Mouse (Mus musculus) cerebellum, adult 2 months (tissue): Measurements from ENCODE around the gene Fezf1. TPM values are rescaled to one million over a fixed set of nuclear protein-coding genes. Genes with fewer than 3 reads are reported as not detected.
A peak's percentile ranks its signal among the peaks of the same experiment; 100 is the strongest.

Source experiments
- DNase-seq, 2 experiments: peaks; one replicate each; pipeline ENCODE4 v3.0.0; 2021
- H3K27ac ChIP-seq: fragments of 200-500 bp; 2 replicates; pipeline ENCODE4 v1.5.1; 2012; ENCODE audit warnings: low read length, control low read depth, inconsistent platforms; ENCODE audit not compliant: insufficient read depth
- H3K27me3 ChIP-seq: fragments of 200-500 bp; 2 replicates; pipeline ENCODE4 v1.6.1; 2012; ENCODE audit warnings: inconsistent platforms, mild to moderate bottlenecking, low read length, moderate library complexity; ENCODE audit not compliant: control insufficient read depth, insufficient read depth
- H3K4me1 ChIP-seq: fragments of 200-500 bp; 2 replicates; pipeline ENCODE4 v1.6.1; 2011; ENCODE audit warnings: low read length; ENCODE audit not compliant: control insufficient read depth, insufficient read depth
- H3K4me3 ChIP-seq: fragments of 200-500 bp; replicated peaks from 2 replicates; pipeline ENCODE3; 2011; ENCODE audit warnings: mild to moderate bottlenecking, low read depth, low read length, control low read depth; ENCODE audit not compliant: insufficient read depth
- CTCF ChIP-seq: fragments of 200-500 bp; IDR thresholded peaks from 2 replicates; pipeline ENCODE4 v1.5.1; 2011; ENCODE audit warnings: low read depth, mild to moderate bottlenecking, control low read depth, low read length, moderate library complexity, borderline replicate concordance; ENCODE audit not compliant: insufficient read depth
- POLR2A ChIP-seq: fragments of 200-500 bp; IDR thresholded peaks from 2 replicates; pipeline ENCODE4 v1.6.1; 2011; ENCODE audit warnings: low read length, control low read depth, borderline replicate concordance; ENCODE audit not compliant: insufficient read depth
- WGBS: fragments of 180-500 bp; shearing (Covaris S2); methylation state at CpG from one replicate; pipeline ENCODE4 v1.1.7; 2018; 5-methylcytosine and 5-hydroxymethylcytosine counted together
- polyA plus RNA-seq: library from polyadenylated mRNA; depleted of rRNA; stranded (reverse); fragments of >200 nt; gene quantifications from 2 replicates; pipeline ENCODE4 v1.2.3, GENCODE M21; 2012; rRNA removed

The Fezf1 gene
- 0.03 TPM in 1 of 2 replicates, not detected in the other for polyA plus RNA-seq

DNA sequence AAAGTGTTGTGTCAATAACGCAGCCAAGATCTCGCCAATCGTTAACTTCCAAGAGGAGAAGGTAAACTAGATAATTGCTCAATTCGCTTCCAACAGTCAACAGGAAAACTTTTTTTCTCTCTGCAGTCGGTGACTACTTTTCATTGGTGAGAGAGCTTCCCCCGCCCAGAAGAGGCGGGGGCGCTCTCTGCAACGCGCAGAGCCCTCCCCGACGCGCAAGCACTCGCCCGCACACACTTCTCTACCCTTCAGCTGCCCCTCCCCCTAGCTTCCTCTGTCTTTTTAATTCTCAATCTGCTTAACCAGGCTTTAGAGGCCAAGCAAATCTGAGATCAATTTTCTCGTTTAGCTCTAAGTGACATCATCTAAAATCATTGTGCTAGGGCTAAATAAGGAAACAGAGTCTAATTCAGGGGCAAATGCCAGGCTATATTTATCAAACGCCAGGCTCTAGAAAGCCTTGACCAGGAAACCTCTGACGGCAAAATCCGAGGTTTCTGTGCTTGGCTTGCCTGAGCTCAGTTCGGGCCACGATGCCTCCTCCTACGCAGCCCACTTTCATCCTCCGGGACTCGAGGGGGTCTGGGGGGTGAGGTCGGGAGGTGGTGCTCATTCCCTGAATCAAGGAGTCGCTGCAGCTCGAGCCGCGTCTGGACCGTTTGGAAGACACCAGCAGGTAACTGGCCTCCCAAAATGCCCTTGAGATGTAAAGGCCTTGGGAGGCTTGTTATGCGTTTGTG lies at the start of gene Fezf1:
Gene Fezf1, minus strand, starts transcription at position 50 of the 740 bp plus-strand sequence.
- Histone ChIP-seq H3K27me3 (peaks cover 25% of the 10 kb centered on the region), H3K4me3 (no peak within 1 kb of the TSS), H3K4me1 (no peaks in the 10 kb centered on the region), H3K27ac (no peak within 1 kb of the TSS)
- TF ChIP-seq POLR2A, result no peak
- no peak for TF ChIP-seq CTCF
- 2% methylated on average over 31 of the region's 31 CpGs for WGBS
- peak in 1 of 2 experiments; percentile 41 for DNase-seq

DNA sequence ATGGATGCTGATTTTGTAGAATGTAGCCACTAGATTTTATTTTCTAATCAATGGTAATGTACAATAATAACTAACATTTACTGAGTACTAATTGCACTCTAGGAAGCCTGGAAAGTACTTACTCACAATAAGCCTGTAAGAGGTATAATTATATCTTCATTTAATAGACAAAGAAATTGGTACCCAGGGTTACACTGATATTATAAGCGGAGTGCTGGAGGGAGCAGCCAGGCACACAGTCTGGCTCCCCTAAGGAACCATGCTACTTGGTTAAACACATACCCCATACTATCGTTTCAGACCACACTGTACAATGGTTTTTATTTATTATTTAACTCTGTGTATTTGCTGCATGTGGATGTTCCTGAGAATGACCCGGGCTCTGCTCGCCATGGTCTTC lies 46.5 kb upstream of the Fezf1 start:
- Histone ChIP-seq H3K27ac (no peak overlapping the region), H3K4me3 (no peak overlapping the region), H3K4me1 (no peaks in the 10 kb centered on the region; the same call in 1 of the 2 replicates), H3K27me3 (no peaks in the 10 kb centered on the region)
- no peak for DNase-seq
- TF ChIP-seq POLR2A, result no peak
- TF ChIP-seq CTCF, result no peak
- WGBS, result 95% methylated on average over 4 of the region's 4 CpGs

DNA sequence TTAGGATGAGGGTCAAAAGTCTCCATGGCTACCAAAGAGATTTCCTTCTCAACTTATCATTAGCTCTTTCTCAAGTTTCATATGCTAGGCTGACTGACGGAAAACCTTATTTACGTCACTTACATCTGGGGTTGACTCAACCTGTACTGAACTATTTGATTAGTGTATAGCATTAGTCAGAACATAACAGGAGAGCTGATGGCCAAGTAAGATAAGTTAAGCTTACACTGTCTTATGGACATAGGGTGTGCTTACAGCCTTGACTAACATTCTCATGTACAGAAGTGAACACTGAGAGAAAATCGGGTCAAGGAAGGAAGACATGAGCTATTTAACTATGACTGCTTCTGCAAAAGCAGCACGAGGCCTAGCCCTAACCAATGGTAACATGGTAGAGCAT lies 40.6 kb upstream of the Fezf1 start:
- no peak for DNase-seq
- H3K4me1 ChIP-seq, result no peaks in the 10 kb centered on the region
- TF ChIP-seq POLR2A (no peak), CTCF (no peak)
- H3K27me3 ChIP-seq, result no peaks in the 10 kb centered on the region
- no peak overlapping the region for H3K27ac ChIP-seq
- 98% methylated on average over 4 of the region's 4 CpGs for WGBS
- no peak overlapping the region for H3K4me3 ChIP-seq

DNA sequence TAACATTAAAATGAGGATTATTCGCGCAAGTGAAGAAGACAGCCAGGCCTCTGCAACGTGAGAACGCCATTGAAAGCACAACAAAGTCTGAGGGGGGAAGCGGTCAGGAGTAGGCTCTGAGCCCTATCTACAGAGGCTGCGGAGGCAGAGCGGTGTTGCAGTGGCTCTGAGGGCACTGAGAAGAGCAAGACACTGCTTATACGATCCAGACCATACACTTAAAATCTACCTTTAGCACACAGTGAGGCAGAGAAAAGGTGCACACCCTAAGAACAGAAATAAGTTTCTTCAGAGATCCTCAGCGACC lies 33.3 kb upstream of the Fezf1 start:
- Histone ChIP-seq H3K4me1 (no peaks in the 10 kb centered on the region), H3K27ac (no peak overlapping the region), H3K27me3 (no peaks in the 10 kb centered on the region), H3K4me3 (no peak overlapping the region)
- WGBS, result 71% methylated on average over 9 of the region's 9 CpGs
- TF ChIP-seq POLR2A (no peak), CTCF (no peak)
- DNase-seq, result no peak

DNA sequence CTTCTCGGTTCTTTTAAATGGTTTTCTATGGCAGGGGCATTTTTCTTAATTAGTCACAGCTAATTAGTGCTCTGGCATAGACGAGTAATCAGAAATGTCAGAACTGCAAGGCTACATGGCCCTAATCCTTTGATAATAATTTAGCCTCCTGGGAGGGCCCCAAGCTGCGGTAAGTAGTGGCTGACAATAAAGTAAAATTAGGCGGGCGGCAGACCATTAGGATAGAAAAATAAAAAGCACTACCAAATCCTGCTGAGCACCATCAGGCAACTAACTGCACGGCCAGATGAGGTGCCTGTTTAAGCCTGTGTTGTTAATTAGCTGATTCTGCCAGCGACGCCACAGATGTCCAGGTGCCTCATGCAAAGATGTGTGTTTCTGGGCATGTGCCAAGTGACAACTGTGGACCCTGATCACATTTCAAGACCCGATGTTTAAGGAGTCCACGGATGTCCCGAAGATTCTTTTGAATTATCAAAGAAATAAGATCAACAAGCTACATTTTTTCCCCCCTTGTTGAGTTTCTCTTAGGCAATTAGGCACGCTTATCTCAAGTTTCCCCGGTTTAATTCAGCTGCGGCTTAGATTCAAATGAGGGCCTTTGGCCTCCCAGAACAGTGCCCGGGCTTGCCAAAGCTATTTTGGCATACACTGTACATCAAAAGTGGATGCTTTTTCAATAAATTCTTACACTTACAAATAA lies 32.8 kb upstream of the Fezf1 start:
- WGBS, result 30% methylated on average over 15 of the region's 15 CpGs
- Histone ChIP-seq H3K27me3 (no peaks in the 10 kb centered on the region), H3K4me3 (no peak overlapping the region), H3K27ac (no peak overlapping the region), H3K4me1 (no peaks in the 10 kb centered on the region)
- peak in 1 of 2 experiments; percentile 17 for DNase-seq
- TF ChIP-seq CTCF (no peak), POLR2A (no peak)

DNA sequence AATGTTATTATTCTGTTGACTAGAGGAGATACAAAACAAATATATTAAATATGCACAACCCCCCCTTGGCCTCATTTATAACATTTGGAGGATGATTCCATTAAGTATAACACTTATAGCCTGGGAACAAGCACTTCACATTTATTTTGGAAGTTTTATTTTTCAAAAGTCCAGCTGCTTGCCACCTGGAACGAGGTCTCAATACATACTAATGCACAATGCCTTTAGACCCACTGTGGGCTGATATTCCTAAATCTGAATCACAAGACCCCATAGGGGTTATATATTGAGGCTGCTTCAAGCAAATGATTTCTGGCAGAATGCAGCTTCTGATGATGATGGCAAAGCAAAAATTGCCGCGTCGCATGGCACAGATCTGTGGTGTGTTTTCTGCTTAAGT lies 25.3 kb upstream of the Fezf1 start:
- Histone ChIP-seq H3K27ac (no peak overlapping the region), H3K4me1 (no peaks in the 10 kb centered on the region), H3K4me3 (no peak overlapping the region), H3K27me3 (no peaks in the 10 kb centered on the region)
- 72% methylated on average over 4 of the region's 4 CpGs for WGBS
- no peak for DNase-seq
- no peak for TF ChIP-seq CTCF

DNA sequence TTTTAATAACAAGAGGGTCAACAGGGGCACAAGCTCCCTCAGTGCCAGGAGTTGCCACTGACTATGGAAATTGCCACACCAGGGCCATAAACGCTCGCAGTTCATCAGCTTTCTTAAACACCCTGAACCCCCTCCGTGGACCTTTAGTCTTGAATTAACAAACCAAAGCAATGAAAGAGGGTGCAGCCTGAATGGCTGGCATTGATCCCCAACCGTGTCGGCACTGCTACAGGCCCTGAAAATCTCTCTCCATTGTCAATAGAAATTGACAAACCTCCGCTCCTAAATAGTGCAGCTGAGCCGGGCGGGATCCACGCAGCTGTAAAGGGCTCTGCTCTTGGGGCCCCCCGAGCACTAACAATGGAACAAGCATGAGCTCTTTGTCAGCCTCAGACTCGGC lies 24.8 kb upstream of the Fezf1 start:
- TF ChIP-seq CTCF (no peak), POLR2A (no peak)
- WGBS, result 56% methylated on average over 11 of the region's 11 CpGs
- no peaks in the 10 kb centered on the region for H3K27me3 ChIP-seq
- no peak overlapping the region for H3K27ac ChIP-seq
- H3K4me3 ChIP-seq, result no peak overlapping the region
- H3K4me1 ChIP-seq, result no peaks in the 10 kb centered on the region
- no peak for DNase-seq

DNA sequence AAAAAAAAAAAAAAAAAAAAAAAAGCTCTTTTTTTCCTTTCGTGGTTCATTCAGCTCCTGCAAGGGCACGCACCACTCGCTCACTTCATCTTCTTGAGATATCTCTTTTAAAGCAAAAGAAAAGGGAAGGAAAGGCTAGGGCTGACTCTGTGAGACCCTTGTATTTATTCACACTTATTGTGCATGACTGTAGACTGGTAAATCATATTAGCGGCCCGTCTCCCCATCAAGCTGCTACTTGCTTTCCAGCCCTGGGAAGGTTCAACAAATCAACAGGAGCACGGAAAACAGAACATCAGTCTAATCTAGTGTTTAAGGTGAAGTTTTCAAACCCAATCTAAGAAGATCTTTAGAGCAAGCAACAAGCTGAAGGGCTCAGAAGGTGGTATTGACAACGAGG lies 24.4 kb upstream of the Fezf1 start:
- H3K4me3 ChIP-seq, result no peak overlapping the region
- no peaks in the 10 kb centered on the region for H3K4me1 ChIP-seq
- DNase-seq, result no peak
- WGBS, result 70% methylated on average over 7 of the region's 7 CpGs
- H3K27me3 ChIP-seq, result no peaks in the 10 kb centered on the region
- H3K27ac ChIP-seq, result no peak overlapping the region
- TF ChIP-seq POLR2A (no peak), CTCF (no peak)
